Mouse (Mus musculus) forebrain, postnatal 0 days (tissue): Measurements from ENCODE around the gene Ugt1a7c. TPM values are rescaled to one million over a fixed set of nuclear protein-coding genes. Genes with fewer than 3 reads are reported as not detected.
"Not testable (repeated sequence)": the region's sequence is repeated elsewhere in the genome, so short reads cannot be mapped to it uniquely, and the experiment has no call there.

Experiments used
- ATAC-seq: fragments of 200-750 bp; cut with Nextera tagmentation; 2 replicates; pipeline ENCODE4 v1.8.0; 2017; ENCODE audit warnings: mild to moderate bottlenecking, moderate library complexity
- DNase-seq: peaks from one replicate; pipeline ENCODE4 v3.0.0-alpha.2; 2015
- H3K27ac ChIP-seq: fragments of 300-500 bp; sonication (generic); 2 replicates; pipeline ENCODE4 v1.5.1; 2014; ENCODE audit warnings: low read depth, mild to moderate bottlenecking, antibody characterized with exemption, low read length, moderate library complexity, mixed read lengths
- H3K27me3 ChIP-seq: fragments of 300-500 bp; sonication (generic); 2 replicates; pipeline ENCODE4 v1.6.1; 2014; ENCODE audit warnings: mild to moderate bottlenecking, low read length, mixed read lengths; ENCODE audit not compliant: insufficient read depth
- H3K36me3 ChIP-seq: fragments of 300-500 bp; sonication (generic); 2 replicates; pipeline ENCODE4 v1.6.1; 2014; ENCODE audit warnings: mild to moderate bottlenecking, moderate library complexity; ENCODE audit not compliant: insufficient read depth
- H3K4me1 ChIP-seq: fragments of 300-500 bp; sonication (generic); 2 replicates; pipeline ENCODE4 v1.6.1; 2014; ENCODE audit warnings: antibody characterized with exemption; ENCODE audit not compliant: insufficient read depth
- H3K4me2 ChIP-seq: fragments of 300-500 bp; sonication (generic); 2 replicates; pipeline ENCODE4 v1.6.1; 2014; ENCODE audit warnings: low read depth, mild to moderate bottlenecking, moderate library complexity
- H3K4me3 ChIP-seq: fragments of 300-500 bp; sonication (generic); 2 replicates; pipeline ENCODE4 v1.5.1; 2014; ENCODE audit warnings: low read depth, low read length, mixed read lengths
- H3K9ac ChIP-seq: fragments of 300-500 bp; sonication (generic); 2 replicates; pipeline ENCODE4 v1.6.1; 2014; ENCODE audit warnings: mild to moderate bottlenecking
- H3K9me3 ChIP-seq: fragments of 300-500 bp; sonication (generic); 2 replicates; pipeline ENCODE4 v1.6.1; 2016; ENCODE audit warnings: low read length
- CTCF ChIP-seq: sonication (generic); IDR thresholded peaks from 2 replicates; pipeline ENCODE4 v1.5.1; 2016; ENCODE audit warnings: antibody characterized with exemption, control low read depth, low read depth
- WGBS: fragments of 180-500 bp; shearing (Covaris S2); extraction: QIAGEN DNeasy Blood & Tissue Kit; methylation state at CpG from one replicate; pipeline ENCODE4 v1.1.7; 2014; 5-methylcytosine and 5-hydroxymethylcytosine counted together
- polyA plus RNA-seq: library from polyadenylated mRNA; unstranded; fragments of >200 nt; fragmentation: Nextera tagmentation; extraction: Ambion mirVana; gene quantifications from 2 replicates; pipeline ENCODE4 v1.2.1, GENCODE M21; 2015
- total RNA-seq: library from RNA; depleted of rRNA; stranded (reverse); fragments of >200 nt; gene quantifications from 2 replicates; pipeline ENCODE4 v1.2.3, GENCODE M21; 2014

The Ugt1a7c gene
- total and polyA plus RNA-seq, 2 experiments from 2014 or later: 1.7 to 1.9 TPM

DNA sequence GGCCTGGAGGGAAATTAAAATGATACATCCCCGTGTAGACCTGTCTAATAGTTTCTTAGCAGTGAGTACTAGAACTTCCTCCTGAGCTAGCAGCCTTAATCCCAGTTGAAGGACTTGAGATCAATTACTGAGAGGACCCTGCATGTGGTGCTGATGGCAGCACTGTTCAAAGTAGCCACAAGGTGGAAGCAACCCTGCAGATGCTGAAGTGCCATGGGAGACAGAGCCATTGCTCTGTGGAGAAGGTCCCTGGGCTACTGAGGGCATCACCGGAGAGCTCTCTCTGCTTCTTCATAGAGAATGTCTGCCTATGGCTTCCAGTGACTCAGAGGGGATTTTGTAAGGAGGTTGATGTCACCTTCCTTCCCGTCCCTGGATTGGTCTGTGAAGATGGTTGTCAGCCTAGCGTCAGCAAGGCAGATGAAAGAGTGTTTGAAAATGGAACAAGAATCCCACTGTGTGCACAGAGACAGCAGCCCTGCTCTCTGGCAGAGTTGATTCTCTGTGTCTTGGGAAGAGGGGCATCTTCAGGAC is 31.0 kb downstream of the Ugt1a7c start:
- H3K4me1 ChIP-seq, H3K27me3 ChIP-seq, H3K36me3 ChIP-seq, H3K4me3 ChIP-seq, ATAC-seq, H3K4me2 ChIP-seq, H3K9ac ChIP-seq, H3K27ac ChIP-seq, DNase-seq, H3K9me3 ChIP-seq: not testable (repeated sequence)
- peak; percentile 32 for TF ChIP-seq CTCF
- 74% methylated on average over 4 of the region's 4 CpGs for WGBS

GRCm38 (mm10) chr1:88129091-88129490 is 34.2 kb downstream of the Ugt1a7c start:
- H3K36me3 ChIP-seq, ATAC-seq, H3K9me3 ChIP-seq, H3K4me1 ChIP-seq, H3K4me2 ChIP-seq, H3K27ac ChIP-seq, H3K4me3 ChIP-seq, H3K9ac ChIP-seq, H3K27me3 ChIP-seq, DNase-seq: not testable (repeated sequence)
- WGBS: 96% methylated on average over 2 of the region's 2 CpGs

GRCm38 (mm10) chr1:88130223-88130622 is 35.4 kb downstream of the Ugt1a7c start:
- not testable (repeated sequence) for H3K4me1 ChIP-seq, ATAC-seq, H3K9me3 ChIP-seq, H3K4me2 ChIP-seq, H3K36me3 ChIP-seq, H3K4me3 ChIP-seq, DNase-seq, H3K27ac ChIP-seq, H3K27me3 ChIP-seq, H3K9ac ChIP-seq
- 94% methylated on average over 1 of the region's 1 CpGs for WGBS

GRCm38 (mm10) chr1:88133908-88134456 is 39.1 kb downstream of the Ugt1a7c start:
- Histone ChIP-seq H3K27me3 (no peaks in the 10 kb centered on the region), H3K36me3 (no peaks in the 10 kb centered on the region), H3K9ac (no peak overlapping the region), H3K27ac (peak overlapping the region; percentile 45; the same call in 1 of the 2 replicates), H3K4me2 (no peak overlapping the region), H3K4me3 (no peak overlapping the region), H3K9me3 (no peaks in the 10 kb centered on the region), H3K4me1 (no peaks in the 10 kb centered on the region)
- DNase-seq: no peak
- peak; percentile 25 for ATAC-seq
- no peak for TF ChIP-seq CTCF
- WGBS: 28% methylated on average over 3 of the region's 3 CpGs

GRCm38 (mm10) chr1:88134457-88135011 is 39.7 kb downstream of the Ugt1a7c start, which contains the start of gene Ugt1a6a:
Ugt1a6a (plus strand) TSS chr1:88134809.
- H3K9me3 ChIP-seq, H3K36me3 ChIP-seq, H3K9ac ChIP-seq, H3K4me1 ChIP-seq, H3K4me3 ChIP-seq, H3K27me3 ChIP-seq, H3K4me2 ChIP-seq: not testable (repeated sequence)
- peak; percentile 47 for DNase-seq
- H3K27ac ChIP-seq: peak within 1 kb of the TSS; percentile 45; the same call in 1 of the 2 replicates
- peak; percentile 85 for ATAC-seq
- 32% methylated on average over 5 of the region's 5 CpGs for WGBS

DNA sequence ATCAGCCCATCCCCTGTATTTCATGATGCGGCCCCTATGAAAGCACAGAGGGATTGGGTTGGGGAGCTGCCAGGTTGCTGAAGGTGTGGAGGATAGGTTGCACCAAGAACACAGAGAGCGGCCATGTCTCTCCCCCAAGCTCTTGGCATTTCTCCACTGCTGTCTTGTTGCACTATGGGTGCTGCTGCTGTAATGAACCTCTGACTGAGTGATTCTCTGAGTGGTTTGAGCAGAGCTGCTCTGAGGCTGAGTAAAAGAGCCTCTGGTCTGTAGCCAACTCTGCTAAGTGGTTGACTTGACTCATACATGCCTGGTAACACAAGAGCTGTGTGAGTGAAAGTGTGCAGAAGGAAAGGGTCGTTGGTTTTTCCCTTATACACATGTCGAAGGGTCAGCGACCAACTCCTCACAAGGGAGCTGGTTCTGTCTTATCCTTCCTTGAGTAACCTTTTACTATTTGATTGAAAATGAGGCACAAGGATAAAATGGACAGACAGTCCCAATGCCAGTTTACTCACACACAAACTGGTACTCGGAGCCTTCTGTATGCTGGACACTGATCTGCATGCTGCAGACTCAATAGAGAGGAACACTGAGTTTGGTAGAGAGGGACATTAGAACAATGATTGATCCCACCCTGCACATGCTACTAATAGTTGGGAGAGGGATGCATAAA is 40.5 kb downstream of the Ugt1a7c start:
- H3K4me3 ChIP-seq, DNase-seq, H3K4me2 ChIP-seq, H3K9me3 ChIP-seq, H3K36me3 ChIP-seq, H3K4me1 ChIP-seq, H3K27ac ChIP-seq, H3K9ac ChIP-seq, H3K27me3 ChIP-seq: not testable (repeated sequence)
- 74% methylated on average over 5 of the region's 6 CpGs for WGBS
- peak; percentile 36; the same call in 1 of the 2 replicates for ATAC-seq

DNA sequence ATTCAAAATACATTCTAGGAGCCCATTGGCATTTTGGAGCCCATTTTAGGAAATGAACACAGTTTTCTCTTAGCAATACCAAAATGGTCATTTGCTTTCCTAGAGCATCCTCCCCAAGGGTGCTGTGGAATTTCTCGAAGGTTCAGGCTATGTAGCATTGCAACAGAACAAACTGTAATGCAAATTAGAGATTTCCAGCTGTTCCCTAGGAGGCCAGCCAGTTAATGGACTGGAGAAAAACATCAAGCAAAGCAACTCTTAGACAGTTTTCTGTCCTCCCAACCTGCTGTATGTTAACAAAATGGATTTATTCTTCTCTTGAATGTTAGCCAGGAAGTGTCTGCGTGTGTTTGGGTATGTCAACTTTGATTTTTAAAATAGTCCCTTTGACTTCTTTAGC is 41.8 kb downstream of the Ugt1a7c start:
- DNase-seq (no peak), ATAC-seq (no peak)
- Histone ChIP-seq H3K9ac (no peak overlapping the region), H3K27ac (no peak overlapping the region), H3K4me2 (no peak overlapping the region), H3K4me3 (no peak overlapping the region), H3K9me3 (no peaks in the 10 kb centered on the region), H3K4me1 (no peaks in the 10 kb centered on the region), H3K27me3 (no peaks in the 10 kb centered on the region), H3K36me3 (no peaks in the 10 kb centered on the region)
- TF ChIP-seq CTCF: no peak
- 60% methylated on average over 2 of the region's 2 CpGs for WGBS
